Mouse (Mus musculus): ENCODE results near the gene Cyp2u1.

GRCm38 (mm10) chr3:131247447-131247846, 55.6 kb downstream of the Cyp2u1 start:
- no peak for TF ChIP-seq POLR2A (IDR thresholded peaks at IDR 0.05; ENCODE audit: extremely low read depth, insufficient read depth, low read length)
- no peak for TF ChIP-seq CTCF (IDR thresholded peaks at IDR 0.05; ENCODE audit: extremely low read depth, insufficient read depth, low read length)
